Mouse (Mus musculus): ENCODE results near the gene Ikzf3.

GRCm38 (mm10) chr11:98542553-98542952 lies 3.3 kb downstream of the Ikzf3 start:
- TF ChIP-seq CTCF (IDR thresholded peaks at IDR 0.05) (no peak), EP300 (IDR thresholded peaks at IDR 0.05) (no peak)

All from lung, postnatal 0 days (tissue).